Mouse (Mus musculus) lung, embryonic 14.5 days (tissue): ENCODE results near the gene Rcc1. TPM values are rescaled to one million over a fixed set of nuclear protein-coding genes. Genes with fewer than 3 reads are reported as not detected.
A peak's percentile ranks its signal among the peaks of the same experiment; 100 is the strongest.

Source experiments
- ATAC-seq: fragments of 200-750 bp; cut with Nextera tagmentation; 2 replicates; pipeline ENCODE4 v1.8.0; 2017; ENCODE audit warnings: mild to moderate bottlenecking, moderate TSS enrichment, moderate library complexity; ENCODE audit not compliant: insufficient read depth
- DNase-seq: peaks from one replicate; pipeline ENCODE4 v3.0.0-alpha.2; 2015
- H3K27ac ChIP-seq: fragments of 300-500 bp; sonication (generic); 2 replicates; pipeline ENCODE4 v1.5.1; 2014; ENCODE audit warnings: low read depth, mild to moderate bottlenecking, moderate library complexity
- H3K27me3 ChIP-seq: fragments of 300-500 bp; sonication (generic); 2 replicates; pipeline ENCODE4 v1.6.1; 2014; ENCODE audit warnings: low read length, control low read depth; ENCODE audit not compliant: insufficient read depth
- H3K36me3 ChIP-seq: fragments of 300-500 bp; sonication (generic); 2 replicates; pipeline ENCODE4 v1.6.1; 2014; ENCODE audit warnings: control low read depth; ENCODE audit not compliant: insufficient read depth
- H3K4me1 ChIP-seq: fragments of 300-500 bp; sonication (generic); 2 replicates; pipeline ENCODE4 v1.6.1; 2014; ENCODE audit warnings: antibody characterized with exemption, control low read depth; ENCODE audit not compliant: insufficient read depth
- H3K4me2 ChIP-seq: fragments of 300-500 bp; sonication (generic); 2 replicates; pipeline ENCODE4 v1.6.1; 2014; ENCODE audit warnings: mild to moderate bottlenecking
- H3K4me3 ChIP-seq: fragments of 300-500 bp; sonication (generic); 2 replicates; pipeline ENCODE4 v1.5.1; 2014; ENCODE audit warnings: low read depth, low read length
- H3K9ac ChIP-seq: fragments of 300-500 bp; sonication (generic); 2 replicates; pipeline ENCODE4 v1.6.1; 2014
- H3K9me3 ChIP-seq: fragments of 300-500 bp; sonication (generic); 2 replicates; pipeline ENCODE4 v1.6.1; 2016; ENCODE audit warnings: low read depth, low read length, control low read depth
- CTCF ChIP-seq: IDR thresholded peaks from 2 replicates; pipeline ENCODE4 v1.5.1; 2016; ENCODE audit warnings: antibody characterized with exemption, low read depth
- WGBS: fragments of 180-500 bp; shearing (Covaris S2); extraction: QIAGEN DNeasy Blood & Tissue Kit; methylation state at CpG from one replicate; pipeline ENCODE4 v1.1.7; 2014; 5-methylcytosine and 5-hydroxymethylcytosine counted together
- polyA plus RNA-seq: library from polyadenylated mRNA; unstranded; fragments of >200 nt; fragmentation: Nextera tagmentation; extraction: Ambion mirVana; gene quantifications from 2 replicates; pipeline ENCODE4 v1.2.1, GENCODE M21; 2014

The Rcc1 gene
- polyA plus RNA-seq, 1 experiment from 2014 or later = 77.0 TPM

DNA sequence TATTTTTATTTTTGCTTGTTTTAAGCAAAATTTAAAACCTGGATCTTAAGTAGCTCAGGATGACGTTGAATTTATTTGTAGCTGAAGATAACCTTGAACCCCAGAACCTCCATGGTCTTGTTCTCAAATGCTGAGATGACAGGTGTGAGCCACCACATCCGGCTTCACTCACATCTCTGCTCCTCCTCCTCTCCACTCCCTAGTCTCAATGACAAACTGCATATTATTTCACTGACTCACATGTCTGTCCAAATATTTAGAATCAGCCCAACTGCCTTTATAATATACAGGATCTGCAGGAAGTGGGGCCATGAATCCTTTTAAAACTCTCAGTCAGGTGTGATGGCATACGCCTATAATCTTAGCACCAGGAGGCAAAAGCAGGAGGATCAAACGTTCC lies 35.9 kb upstream of the Rcc1 start:
- no peak for TF ChIP-seq CTCF
- DNase-seq (no peak), ATAC-seq (no peak)
- Histone ChIP-seq H3K27ac (no peak overlapping the region), H3K27me3 (no peaks in the 10 kb centered on the region), H3K36me3 (peaks cover 12% of the 10 kb centered on the region; the same call in 1 of the 2 replicates), H3K4me2 (no peak overlapping the region), H3K9ac (no peak overlapping the region), H3K4me1 (no peaks in the 10 kb centered on the region), H3K9me3 (no peaks in the 10 kb centered on the region), H3K4me3 (no peak overlapping the region)
- 50% methylated on average over 4 of the region's 4 CpGs for WGBS

DNA sequence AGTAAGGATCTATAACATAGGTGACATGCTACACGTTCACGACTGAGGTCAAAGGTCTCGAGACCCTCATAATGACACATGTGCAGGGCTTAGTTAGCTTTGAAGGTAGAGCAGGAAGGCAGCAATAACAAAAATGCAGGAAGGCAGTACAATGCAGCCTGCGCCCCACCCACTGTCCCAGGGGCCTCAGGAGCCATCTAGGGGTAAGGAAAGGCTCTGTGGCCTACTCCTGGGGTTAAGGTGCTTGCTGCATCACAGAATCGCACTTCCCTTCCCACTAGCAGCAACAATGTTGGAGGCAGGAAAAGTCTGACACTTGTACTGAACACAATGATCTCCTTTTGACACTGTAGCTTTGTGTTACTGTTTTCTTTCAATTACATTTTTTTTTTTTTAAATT lies 34.2 kb upstream of the Rcc1 start:
- DNase-seq (no peak), ATAC-seq (no peak)
- 75% methylated on average over 5 of the region's 5 CpGs for WGBS
- no peak for TF ChIP-seq CTCF
- Histone ChIP-seq H3K4me3 (no peak overlapping the region), H3K27ac (no peak overlapping the region), H3K9me3 (no peaks in the 10 kb centered on the region), H3K4me1 (no peaks in the 10 kb centered on the region), H3K4me2 (no peak overlapping the region), H3K36me3 (peaks cover 23% of the 10 kb centered on the region; the same call in 1 of the 2 replicates), H3K9ac (no peak overlapping the region), H3K27me3 (no peaks in the 10 kb centered on the region)

DNA sequence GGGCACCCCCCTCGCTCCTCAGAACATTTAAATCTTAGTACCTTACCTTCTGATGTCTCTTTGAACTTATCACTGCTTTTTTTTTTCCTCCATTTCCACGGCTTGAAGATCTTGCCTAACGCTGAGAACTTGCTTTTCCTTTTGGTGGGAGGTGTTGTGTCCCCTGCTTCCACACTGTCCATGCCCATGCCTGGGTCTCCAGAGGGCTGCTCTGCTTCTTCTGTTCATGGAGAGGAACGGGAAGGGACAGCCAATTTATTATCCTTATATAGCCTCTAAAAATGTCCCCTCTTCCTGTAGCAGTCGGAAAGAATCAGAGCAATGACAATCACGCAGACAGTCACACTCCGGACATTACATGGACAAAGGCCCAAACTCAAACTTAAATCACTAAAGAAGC lies 33.4 kb upstream of the Rcc1 start:
- Histone ChIP-seq H3K27ac (no peak overlapping the region), H3K36me3 (peaks cover 23% of the 10 kb centered on the region; the same call in 1 of the 2 replicates), H3K4me2 (no peak overlapping the region), H3K27me3 (no peaks in the 10 kb centered on the region), H3K4me3 (no peak overlapping the region), H3K9me3 (no peaks in the 10 kb centered on the region), H3K4me1 (no peaks in the 10 kb centered on the region), H3K9ac (no peak overlapping the region)
- no peak for TF ChIP-seq CTCF
- 70% methylated on average over 7 of the region's 7 CpGs for WGBS
- ATAC-seq = no peak
- DNase-seq = no peak

DNA sequence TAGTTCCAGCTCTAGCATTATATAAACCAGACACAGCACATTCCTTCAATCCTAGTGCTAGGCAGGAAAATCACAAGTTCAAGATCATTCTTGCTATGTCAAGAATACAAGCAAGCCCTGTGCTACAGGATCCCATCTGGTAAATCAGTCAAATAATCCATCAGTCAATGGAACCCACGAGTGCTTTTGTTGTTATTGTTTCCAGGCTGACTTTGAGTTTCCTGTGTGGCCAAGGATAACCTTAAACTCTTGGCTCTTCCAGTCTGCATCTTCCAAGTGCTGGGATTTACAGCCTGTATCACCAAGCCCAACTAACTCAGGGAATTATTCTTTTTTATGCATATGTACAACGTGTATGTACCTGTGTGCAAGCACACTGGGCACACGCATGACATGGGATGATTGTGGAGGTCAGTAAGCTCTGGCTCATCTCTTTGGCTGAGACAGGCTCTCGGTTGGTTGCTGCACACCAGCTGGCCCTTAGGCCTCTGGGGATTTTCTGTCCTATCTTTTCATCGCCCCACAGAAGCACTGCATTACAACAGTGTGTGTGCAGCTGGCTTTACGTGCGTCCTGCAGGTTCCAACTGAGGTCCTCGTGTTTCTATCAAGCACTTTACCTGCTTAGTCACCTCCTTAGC lies 32.5 kb upstream of the Rcc1 start:
- no peak for DNase-seq
- Histone ChIP-seq H3K27me3 (no peaks in the 10 kb centered on the region), H3K9me3 (no peaks in the 10 kb centered on the region), H3K9ac (no peak overlapping the region), H3K27ac (no peak overlapping the region), H3K36me3 (peaks cover 23% of the 10 kb centered on the region; the same call in 1 of the 2 replicates), H3K4me1 (no peaks in the 10 kb centered on the region), H3K4me2 (no peak overlapping the region), H3K4me3 (no peak overlapping the region)
- ATAC-seq = no peak
- TF ChIP-seq CTCF = no peak
- 83% methylated on average over 8 of the region's 8 CpGs for WGBS

DNA sequence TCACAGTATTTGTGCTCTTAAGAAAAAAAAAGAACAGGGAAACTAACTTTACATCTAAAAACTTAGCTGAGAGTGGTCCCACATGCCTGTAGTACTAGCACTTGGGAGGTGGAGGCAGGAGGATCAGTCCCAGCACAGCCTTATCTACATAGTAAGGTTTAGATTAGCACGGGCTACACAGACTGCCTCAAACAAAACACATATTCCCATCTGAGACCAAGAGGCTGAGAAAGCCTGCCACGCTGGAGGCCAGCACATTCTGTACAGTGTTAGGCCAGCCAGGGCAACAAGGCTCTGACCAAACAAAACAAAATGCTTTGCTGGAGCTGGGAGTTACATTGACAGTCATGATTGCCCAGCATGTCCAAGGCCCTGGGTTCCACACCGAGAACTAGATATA lies 30.1 kb upstream of the Rcc1 start:
- Histone ChIP-seq H3K4me3 (no peak overlapping the region), H3K36me3 (peaks cover 23% of the 10 kb centered on the region; the same call in 1 of the 2 replicates), H3K9me3 (no peaks in the 10 kb centered on the region), H3K27me3 (no peaks in the 10 kb centered on the region), H3K4me2 (no peak overlapping the region), H3K4me1 (no peaks in the 10 kb centered on the region), H3K27ac (0 out of 2 replicates have a peak overlapping the region, but pooled peaks have one; percentile 12), H3K9ac (no peak overlapping the region)
- TF ChIP-seq CTCF = no peak
- ATAC-seq (no peak), DNase-seq (no peak)
- 73% methylated on average over 3 of the region's 3 CpGs for WGBS

DNA sequence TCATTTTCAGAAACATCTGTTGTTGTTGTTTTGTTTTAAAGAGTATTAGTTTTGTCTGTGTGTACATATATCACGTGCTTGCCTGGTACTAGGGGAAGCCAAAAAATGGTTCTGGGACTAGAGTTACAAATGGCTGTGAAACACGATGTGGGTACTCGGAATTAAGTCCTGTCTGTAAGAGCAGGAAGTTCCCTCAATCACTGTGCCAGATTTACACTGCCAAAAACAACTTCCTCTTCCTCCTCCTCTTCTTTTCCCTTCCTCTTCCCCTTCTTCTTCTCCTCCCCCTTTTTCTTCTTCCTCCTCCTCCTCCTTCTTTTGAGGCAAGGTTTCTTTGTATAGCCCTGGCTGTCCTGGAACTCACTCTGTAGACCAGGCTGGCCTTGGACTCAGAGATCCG lies 28.9 kb upstream of the Rcc1 start:
- Histone ChIP-seq H3K4me3 (no peak overlapping the region), H3K36me3 (peaks cover 33% of the 10 kb centered on the region; the same call in 1 of the 2 replicates), H3K27ac (no peak overlapping the region), H3K4me1 (no peaks in the 10 kb centered on the region), H3K4me2 (no peak overlapping the region), H3K9me3 (no peaks in the 10 kb centered on the region), H3K9ac (no peak overlapping the region), H3K27me3 (no peaks in the 10 kb centered on the region)
- no peak for TF ChIP-seq CTCF
- ATAC-seq = no peak
- 78% methylated on average over 4 of the region's 4 CpGs for WGBS
- no peak for DNase-seq

DNA sequence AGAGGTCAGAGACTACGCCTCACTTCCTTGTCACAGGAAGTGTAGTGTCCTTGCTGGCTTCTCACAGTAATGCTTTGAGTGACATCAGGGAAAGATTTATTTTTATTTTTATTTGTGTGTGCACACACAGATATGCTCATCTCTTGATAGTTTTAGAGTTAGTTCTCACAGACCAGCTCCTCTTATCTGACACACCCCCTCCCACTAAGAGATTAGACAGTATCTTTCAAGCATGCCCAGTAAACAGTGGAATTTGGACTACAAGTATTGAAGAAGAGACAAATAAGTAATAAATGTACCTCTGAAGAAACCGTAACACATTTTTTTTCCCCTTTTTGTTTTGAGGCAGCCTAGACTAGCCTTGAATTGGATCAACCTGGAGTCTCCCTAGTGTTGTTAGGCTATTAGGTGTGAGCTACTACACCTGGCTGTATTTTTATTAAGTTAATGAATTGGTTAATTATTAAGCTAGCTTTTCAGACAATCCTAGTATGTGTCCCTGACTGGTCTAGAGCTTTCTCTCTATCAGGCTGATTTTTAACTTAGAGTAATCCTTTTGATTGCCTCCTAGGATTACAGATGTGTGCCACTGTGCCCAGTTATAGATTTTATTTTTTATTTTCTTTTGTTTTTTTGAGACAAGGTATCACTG lies 27.7 kb upstream of the Rcc1 start:
- Histone ChIP-seq H3K27me3 (no peaks in the 10 kb centered on the region), H3K9ac (no peak overlapping the region), H3K36me3 (peaks cover 40% of the 10 kb centered on the region; the same call in 1 of the 2 replicates), H3K4me2 (no peak overlapping the region), H3K4me1 (no peaks in the 10 kb centered on the region), H3K27ac (no peak overlapping the region), H3K4me3 (no peak overlapping the region), H3K9me3 (no peaks in the 10 kb centered on the region)
- 89% methylated on average over 2 of the region's 2 CpGs for WGBS
- ATAC-seq (no peak), DNase-seq (no peak)
- TF ChIP-seq CTCF = no peak
